ENCODE assay signal across 8 mouse cellular contexts in the genomic region with DNA sequence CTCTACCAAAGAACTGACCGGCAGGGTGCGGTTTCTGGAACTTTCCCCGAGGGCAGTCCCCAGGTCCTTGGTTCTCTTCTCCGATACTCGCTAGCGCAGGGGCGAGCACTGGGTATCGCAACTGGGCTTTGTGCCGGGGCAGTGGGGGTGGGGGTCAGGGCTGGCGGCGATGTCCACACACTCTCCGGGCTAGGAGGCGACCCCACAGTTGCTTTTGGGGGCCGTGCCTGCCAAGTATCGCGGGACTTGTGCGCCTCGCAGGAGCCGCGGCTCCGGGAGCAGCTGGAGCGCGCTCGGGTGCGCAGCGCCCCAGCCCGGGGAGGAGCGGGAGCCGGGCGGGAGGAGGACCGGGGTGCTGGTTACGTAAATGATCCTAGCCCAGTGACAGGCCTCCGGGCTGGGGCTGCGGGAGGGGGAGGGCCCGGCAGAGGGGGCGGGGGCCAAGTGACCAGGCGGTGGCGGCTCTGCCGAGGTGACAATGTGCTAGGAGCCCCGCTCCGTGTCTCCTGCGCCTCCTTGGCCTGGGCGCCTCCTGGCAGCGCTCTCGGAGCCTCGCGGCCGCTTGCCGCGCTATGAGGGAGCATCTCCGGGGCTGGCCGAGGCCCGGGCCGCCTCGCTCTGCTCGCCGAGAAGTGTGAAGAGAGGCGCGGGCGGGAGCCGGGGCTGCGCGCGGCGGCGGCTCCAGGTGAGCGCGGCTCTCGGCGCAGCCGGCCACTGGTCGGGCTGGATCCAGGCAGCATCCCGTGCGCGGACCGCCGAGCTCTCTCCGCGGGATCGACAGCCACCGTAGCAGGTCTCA. TPM values are rescaled to one million over a fixed set of nuclear protein-coding genes. Genes with fewer than 3 reads are reported as not detected.
DNase-seq lines count a peak whose midpoint lies in the region; ATAC-seq and TF ChIP-seq lines count a peak whose summit lies in the region.
"Had no signal": no experiment of that assay in that cellular context is flagged by ENCODE, and none has a peak within 500 bp of the region (broad histone marks: within the 10 kb centered on the region; RNA-seq: fewer than 3 reads in every experiment).

A gene (plus strand): TSS at position 381 of the 799 bp plus-strand sequence.

- peaks cover 7% of the 10 kb centered on the region for H3K27me3 ChIP-seq in ES-Bruce4 (ENCODE audit: control insufficient read depth, insufficient read depth, low read length, poor library complexity, severe bottlenecking)
- H3K27me3 ChIP-seq in embryonic facial prominence, embryonic 10.5 days (replicated peaks; ENCODE audit: low read depth, poor library complexity, severe bottlenecking), result peaks cover 48% of the 10 kb centered on the region
- H3K27me3 ChIP-seq in hindbrain, embryonic 15.5 days, result no peaks in the 10 kb centered on the region
- peaks cover 50% of the 10 kb centered on the region for H3K27me3 ChIP-seq in limb, embryonic 13.5 days
- no peaks in the 10 kb centered on the region for H3K27me3 ChIP-seq in midbrain, postnatal 0 days (ENCODE audit: insufficient read depth, low read length)

- H3K4me3 ChIP-seq in ES-Bruce4 (ENCODE audit: low read depth, low read length), result peak within 1 kb of the TSS; percentile 75
- peak within 1 kb of the TSS; percentile 70 for H3K4me3 ChIP-seq in embryonic facial prominence, embryonic 10.5 days
- peak within 1 kb of the TSS; percentile 88 for H3K4me3 ChIP-seq in hindbrain, embryonic 15.5 days
- H3K4me3 ChIP-seq in limb, embryonic 13.5 days, result peak within 1 kb of the TSS; percentile 56
- H3K4me3 ChIP-seq in midbrain, postnatal 0 days (ENCODE audit: low read depth, low read length), result peak within 1 kb of the TSS; percentile 68

- TF ChIP-seq EP300 in ES-Bruce4 (IDR thresholded peaks at IDR 0.05; ENCODE audit: insufficient read depth, low read depth, low read length), result no peak

- no peak for TF ChIP-seq CTCF in ES-Bruce4 (IDR thresholded peaks at IDR 0.05; ENCODE audit: low read depth, low read length)
- peak; percentile 45 for TF ChIP-seq CTCF in midbrain, postnatal 0 days (IDR thresholded peaks at IDR 0.05)

- H3K9me3 ChIP-seq in ES-Bruce4 (replicated peaks; ENCODE audit: control insufficient read depth, insufficient read depth, low read length, poor library complexity, severe bottlenecking), result no peaks in the 10 kb centered on the region
- no peaks in the 10 kb centered on the region for H3K9me3 ChIP-seq in embryonic facial prominence, embryonic 10.5 days
- no peaks in the 10 kb centered on the region for H3K9me3 ChIP-seq in hindbrain, embryonic 15.5 days
- no peaks in the 10 kb centered on the region for H3K9me3 ChIP-seq in limb, embryonic 13.5 days
- H3K9me3 ChIP-seq in midbrain, postnatal 0 days (ENCODE audit: low read length), result no peaks in the 10 kb centered on the region

- H3K4me1 ChIP-seq in ES-Bruce4 (ENCODE audit: control insufficient read depth, insufficient read depth, low read length), result no peaks in the 10 kb centered on the region
- peaks cover 12% of the 10 kb centered on the region for H3K4me1 ChIP-seq in embryonic facial prominence, embryonic 10.5 days
- peaks cover 17% of the 10 kb centered on the region for H3K4me1 ChIP-seq in hindbrain, embryonic 15.5 days (replicated peaks)
- peaks cover 17% of the 10 kb centered on the region for H3K4me1 ChIP-seq in limb, embryonic 13.5 days
- no peaks in the 10 kb centered on the region for H3K4me1 ChIP-seq in midbrain, postnatal 0 days (ENCODE audit: insufficient read depth, low read length)

- peak within 1 kb of the TSS; percentile 81 for H3K9ac ChIP-seq in ES-Bruce4 (ENCODE audit: low read depth, poor library complexity, severe bottlenecking)
- peak within 1 kb of the TSS; percentile 77 for H3K9ac ChIP-seq in hindbrain, embryonic 15.5 days
- H3K9ac ChIP-seq in limb, embryonic 13.5 days, result peak within 1 kb of the TSS; percentile 50
- peak within 1 kb of the TSS; percentile 84 for H3K9ac ChIP-seq in midbrain, postnatal 0 days (replicated peaks; ENCODE audit: low read length, poor library complexity, severe bottlenecking)

- H3K4me2 ChIP-seq in hindbrain, embryonic 15.5 days, result peak within 1 kb of the TSS; percentile 92
- H3K4me2 ChIP-seq in limb, embryonic 13.5 days (replicated peaks), result peak within 1 kb of the TSS; percentile 92
- peak within 1 kb of the TSS; percentile 71 for H3K4me2 ChIP-seq in midbrain, postnatal 0 days (ENCODE audit: low read depth, low read length, poor library complexity, severe bottlenecking)

- H3K27ac ChIP-seq in ES-Bruce4 (ENCODE audit: insufficient read depth, low read length), result no peak within 1 kb of the TSS
- peak within 1 kb of the TSS; percentile 63 for H3K27ac ChIP-seq in embryonic facial prominence, embryonic 10.5 days (replicated peaks)
- peak within 1 kb of the TSS; percentile 85 for H3K27ac ChIP-seq in hindbrain, embryonic 15.5 days (replicated peaks)
- H3K27ac ChIP-seq in limb, embryonic 13.5 days, result no peak within 1 kb of the TSS
- peak within 1 kb of the TSS; percentile 73 for H3K27ac ChIP-seq in midbrain, postnatal 0 days (ENCODE audit: low read depth, low read length)

- peak; percentile 40 for DNase-seq in WW6 (ENCODE audit: low read depth, low spot score)
- peak; percentile 81 for DNase-seq in embryonic facial prominence, embryonic 10.5 days (ENCODE audit: low spot score)
- DNase-seq in midbrain, postnatal 0 days (ENCODE audit: low spot score), result peak; percentile 79

- no peak for TF ChIP-seq POLR2A in ES-Bruce4 (IDR thresholded peaks at IDR 0.05; ENCODE audit: insufficient read depth, low read length)

- under 1% methylated on average over 80 of the region's 81 CpGs for WGBS in embryonic facial prominence, embryonic 10.5 days
- WGBS in hindbrain, embryonic 15.5 days, result under 1% methylated on average over 81 of the region's 81 CpGs
- WGBS in limb, embryonic 13.5 days, result under 1% methylated on average over 78 of the region's 81 CpGs
- WGBS in midbrain, postnatal 0 days, result under 1% methylated on average over 71 of the region's 81 CpGs

- ATAC-seq in hindbrain, embryonic 15.5 days (ENCODE audit: low FRiP score, low read depth), result peak; percentile 94
- peak; percentile 87 for ATAC-seq in limb, embryonic 13.5 days (ENCODE audit: low FRiP score, low read depth)
- peak; percentile 94 for ATAC-seq in midbrain, postnatal 0 days (ENCODE audit: low FRiP score)
- no peak for ATAC-seq in CD4-positive, CD25-positive, alpha-beta regulatory T cell, adult 4 months

- no peaks in the 10 kb centered on the region for H3K36me3 ChIP-seq in ES-Bruce4 (ENCODE audit: control insufficient read depth, insufficient read depth, low read length, poor library complexity, severe bottlenecking)
- H3K36me3 ChIP-seq in embryonic facial prominence, embryonic 10.5 days (replicated peaks), result no peaks in the 10 kb centered on the region
- no peaks in the 10 kb centered on the region for H3K36me3 ChIP-seq in hindbrain, embryonic 15.5 days
- no peaks in the 10 kb centered on the region for H3K36me3 ChIP-seq in limb, embryonic 13.5 days
- H3K36me3 ChIP-seq in midbrain, postnatal 0 days (ENCODE audit: insufficient read depth, low read length), result no peaks in the 10 kb centered on the region

RNA-seq across cellular contexts. Expression of the gene that starts here (rescaled TPM):
- polyA plus RNA-seq in ES-Bruce4 (2011; ENCODE audit: insufficient read depth, insufficient read length, low read depth, missing spikeins), result 0.40 TPM in 1 of 2 replicates, not detected in the other
- polyA plus RNA-seq in embryonic facial prominence, embryonic 10.5 days (2016; fragmentation: Nextera tagmentation; extraction: Ambion mirVana), result 1.3 and 1.5 TPM in 2 replicates
- polyA plus RNA-seq in hindbrain, embryonic 15.5 days (2015; fragmentation: Nextera tagmentation; extraction: Ambion mirVana), result 11.4 and 15.0 TPM in 2 replicates
- 1.2 and 1.6 TPM in 2 replicates for polyA plus RNA-seq in limb, embryonic 13.5 days (2015; fragmentation: Nextera tagmentation; extraction: Ambion mirVana)
- total RNA-seq in midbrain, postnatal 0 days (2014; rRNA removed), result 17.6 and 21.0 TPM in 2 replicates
- 8.0 and 12.3 TPM in 2 replicates for polyA plus RNA-seq in midbrain, postnatal 0 days (2015; fragmentation: Nextera tagmentation; extraction: Ambion mirVana)
- polyA plus RNA-seq in CD4-positive, CD25-positive, alpha-beta regulatory T cell, adult 4 months (2017; shearing (Covaris generic)), result not detected
- total RNA-seq: common myeloid progenitor, adult 5-6 weeks had no signal

Comparison
In these comparisons a context has a peak if more than half of its experiments do, and no peak if none do; other contexts are left out.
1. H3K27ac ChIP-seq: peak in embryonic facial prominence, embryonic 10.5 days (single experiment), hindbrain, embryonic 15.5 days (single experiment) and midbrain, postnatal 0 days (single experiment); none in ES-Bruce4 (single experiment) and limb, embryonic 13.5 days (single experiment).
2. Peak in every context shown above with its lines, with median percentiles within 50 percentile points of each other: H3K4me3 ChIP-seq, H3K9ac ChIP-seq, DNase-seq and H3K4me2 ChIP-seq.